Mouse (Mus musculus): ENCODE results near the gene Uts2r.

- TF ChIP-seq CTCF (IDR thresholded peaks at IDR 0.05; ENCODE audit: extremely low read depth, insufficient read depth, low read length) (no peak), POLR2A (IDR thresholded peaks at IDR 0.05; ENCODE audit: extremely low read depth, insufficient read depth, low read length) (no peak)
These were observed 41.5 kb upstream of the Uts2r start, which contains the start of gene Tex19.2 for GRCm38 (mm10) chr11:121118577-121118976.
